Mouse (Mus musculus): ENCODE data around the gene Ehbp1.

The Ehbp1 gene

DNA sequence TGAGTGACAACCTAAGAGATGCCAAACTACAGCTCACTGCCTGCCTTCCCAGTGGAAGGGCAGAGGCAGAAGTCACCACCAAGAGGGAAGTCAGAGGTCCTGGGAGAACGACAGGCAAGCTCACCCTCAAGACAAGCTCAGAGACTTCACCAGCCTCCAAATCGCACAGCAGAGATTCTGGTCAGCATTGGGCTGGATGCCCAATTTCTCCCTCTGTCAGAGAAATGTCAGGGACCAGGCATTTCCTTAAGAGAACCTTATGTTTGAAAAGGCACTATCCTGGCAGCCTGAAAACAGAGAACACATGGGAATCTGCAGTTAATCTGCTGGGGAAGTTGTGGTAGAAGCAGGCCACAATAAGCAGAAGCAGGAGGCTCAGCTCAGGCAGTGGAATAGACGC is 151.5 kb downstream of the Ehbp1 start:
- no peak for DNase-seq

DNA sequence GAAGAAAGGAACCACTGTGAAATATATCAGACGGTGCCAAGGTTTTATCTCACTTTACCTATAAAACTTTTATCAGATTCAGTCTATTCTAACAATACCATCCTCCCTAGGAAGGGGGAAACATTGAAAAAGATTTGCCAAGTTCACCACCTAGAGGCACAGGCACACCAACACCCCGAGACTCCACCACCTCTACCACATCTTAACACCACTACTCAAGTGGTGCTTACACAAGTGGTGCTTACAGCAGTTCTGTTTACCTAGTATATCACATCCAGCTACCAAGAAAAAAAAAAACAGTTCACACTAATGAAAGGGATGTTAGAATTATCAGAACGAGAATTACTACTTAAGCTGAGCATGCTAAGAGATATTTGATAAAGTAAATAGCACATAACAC is 152.1 kb downstream of the Ehbp1 start:
- no peak for DNase-seq

DNA sequence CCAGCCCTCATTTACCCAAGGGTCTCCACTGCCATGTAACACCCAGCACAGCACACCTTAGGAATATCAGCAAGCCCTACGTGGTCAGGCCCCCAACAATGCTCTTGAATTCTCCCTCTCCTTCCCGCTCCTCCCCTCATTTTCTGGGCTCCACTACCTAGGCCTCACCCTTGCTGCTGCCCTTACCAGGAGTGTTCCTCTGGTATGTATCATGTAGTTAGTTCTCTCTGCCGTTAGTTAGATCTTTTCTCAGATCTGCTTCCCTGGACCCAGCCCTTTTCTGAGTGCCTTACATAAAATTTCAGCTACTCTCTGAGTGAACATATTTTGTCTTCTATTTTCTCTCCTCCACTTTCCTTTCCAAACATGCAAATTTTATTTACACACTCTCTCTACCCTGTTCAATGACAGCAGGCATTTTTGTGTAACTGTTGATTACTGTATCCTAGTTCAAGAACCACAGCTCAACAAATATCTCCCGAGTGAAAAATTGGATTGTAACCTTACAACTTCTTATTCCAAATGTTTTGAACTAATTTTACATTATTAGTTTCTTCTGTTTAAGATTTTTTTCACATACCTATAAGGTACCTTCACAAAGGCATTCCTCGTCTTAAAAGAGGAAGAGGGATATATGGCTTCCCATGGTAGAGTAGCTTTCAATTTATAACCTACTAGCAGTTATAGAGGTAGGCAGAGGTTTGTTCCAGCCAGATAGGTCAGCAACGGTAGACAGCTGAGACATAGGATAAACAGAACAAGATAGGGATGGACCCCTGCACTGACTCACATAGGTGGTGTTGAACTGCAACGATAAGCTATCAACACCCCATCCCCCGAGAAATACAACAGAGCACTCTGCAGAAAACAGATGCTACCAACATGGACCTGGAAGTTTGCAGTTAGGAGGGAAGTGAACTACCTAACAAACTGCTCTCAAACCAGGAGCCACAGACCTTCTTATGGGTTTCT is 160.3 kb downstream of the Ehbp1 start:
- DNase-seq: no peak

DNA sequence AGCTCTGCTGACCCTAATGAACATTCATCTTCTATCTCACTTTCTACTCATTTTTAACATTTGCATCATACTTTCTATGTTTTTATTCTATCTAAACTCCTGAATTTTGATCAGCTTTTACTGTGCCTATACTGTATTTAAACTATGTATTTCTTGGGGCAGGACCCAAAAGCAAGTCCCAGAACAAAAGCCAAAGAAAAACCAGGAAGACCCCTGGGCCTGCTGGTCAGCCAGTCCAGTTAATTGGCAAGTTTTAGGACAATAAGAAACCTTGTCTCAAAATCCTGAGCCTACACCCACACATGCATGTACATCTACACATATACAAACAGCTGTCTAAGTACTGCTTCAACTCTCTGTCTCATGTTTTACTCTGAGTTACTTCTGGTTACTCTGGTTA is 161.9 kb downstream of the Ehbp1 start:
- no peak for DNase-seq

DNA sequence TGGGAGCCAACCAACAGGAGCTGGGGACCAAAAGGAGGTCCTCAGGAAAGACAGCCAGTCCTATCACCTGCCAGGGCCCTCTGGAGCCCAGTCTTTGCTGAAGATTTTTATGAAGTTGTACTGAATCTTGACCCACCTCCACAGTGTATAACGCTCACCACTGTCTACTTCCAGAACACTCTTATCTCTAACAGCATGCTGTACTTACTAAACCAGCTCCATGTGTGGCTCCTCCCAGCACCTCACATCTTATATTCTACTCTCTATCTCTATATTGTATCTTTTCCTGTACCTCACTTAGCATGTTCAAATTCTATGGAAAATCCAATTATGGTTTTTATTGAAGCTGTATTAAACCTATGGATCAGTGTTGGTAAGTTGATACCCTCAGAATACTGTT is 163.5 kb downstream of the Ehbp1 start:
- no peak for DNase-seq

DNA sequence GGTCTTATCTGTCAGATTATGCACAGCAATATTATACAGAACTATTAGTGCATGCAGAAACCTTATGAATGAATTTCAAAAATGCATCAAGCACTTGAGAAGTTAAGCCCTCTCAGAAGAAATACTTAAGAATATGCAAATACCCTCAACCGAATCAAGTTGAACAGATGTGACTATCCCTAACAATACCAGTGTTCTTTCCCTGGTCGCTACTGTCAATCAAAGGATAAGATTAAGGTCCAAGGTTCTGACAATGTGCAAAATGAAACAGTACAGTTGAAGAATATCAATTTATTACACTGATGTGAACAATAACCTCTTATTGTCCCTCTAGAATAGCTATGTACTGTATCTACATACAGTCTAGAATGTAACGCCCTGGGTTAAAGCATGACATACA is 167.8 kb downstream of the Ehbp1 start:
- DNase-seq: no peak

DNA sequence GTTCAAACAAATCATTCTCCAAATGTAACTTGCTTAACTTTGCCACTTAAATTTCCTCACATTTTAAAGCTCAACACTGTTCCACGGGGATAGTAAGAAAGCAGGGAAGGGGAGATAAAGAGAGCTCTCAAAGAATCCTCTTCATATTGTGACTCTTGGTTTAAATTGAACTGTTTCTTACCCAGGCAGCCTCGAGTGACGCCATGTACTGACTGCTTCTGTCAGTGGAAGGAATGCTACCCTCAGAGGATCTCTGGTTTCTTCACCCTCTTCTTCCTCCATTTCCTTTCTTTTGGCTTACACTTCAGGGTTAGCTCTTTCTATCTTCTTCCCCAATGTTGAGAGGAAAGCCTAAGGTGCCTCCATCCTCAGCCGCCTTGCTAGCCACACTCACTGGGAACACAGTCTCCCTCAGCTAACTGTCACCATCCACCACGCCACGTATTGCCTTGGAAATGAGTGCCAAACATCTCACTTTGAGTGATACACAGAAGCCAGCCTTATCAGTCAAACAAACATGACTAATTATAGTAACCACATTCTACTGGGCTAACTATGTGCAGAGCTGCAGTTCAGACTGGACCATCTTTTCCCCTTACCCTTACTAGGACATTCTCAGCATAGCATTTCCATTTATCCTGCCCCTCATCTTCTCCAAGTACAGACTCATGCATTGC is 171.0 kb downstream of the Ehbp1 start:
- no peak for DNase-seq

DNA sequence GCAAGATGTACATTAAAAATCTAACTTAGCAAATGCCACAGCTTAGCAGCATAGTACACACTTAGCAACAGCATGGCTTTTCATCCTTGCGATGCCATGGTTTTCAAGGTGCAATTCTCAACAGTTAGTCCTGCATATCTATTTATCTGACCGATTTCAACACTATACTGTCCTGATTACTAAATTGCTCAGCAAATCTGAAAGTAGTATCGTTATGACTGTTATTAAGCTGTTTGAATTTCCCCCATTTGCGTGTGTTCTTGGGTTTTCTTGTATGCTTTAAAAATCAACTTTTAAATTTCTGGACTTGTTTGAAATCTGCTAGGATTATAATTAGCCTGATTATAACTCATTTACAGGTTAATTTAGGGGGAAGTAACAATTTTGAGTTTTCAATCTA is 184.2 kb downstream of the Ehbp1 start:
- no peak for DNase-seq

DNA sequence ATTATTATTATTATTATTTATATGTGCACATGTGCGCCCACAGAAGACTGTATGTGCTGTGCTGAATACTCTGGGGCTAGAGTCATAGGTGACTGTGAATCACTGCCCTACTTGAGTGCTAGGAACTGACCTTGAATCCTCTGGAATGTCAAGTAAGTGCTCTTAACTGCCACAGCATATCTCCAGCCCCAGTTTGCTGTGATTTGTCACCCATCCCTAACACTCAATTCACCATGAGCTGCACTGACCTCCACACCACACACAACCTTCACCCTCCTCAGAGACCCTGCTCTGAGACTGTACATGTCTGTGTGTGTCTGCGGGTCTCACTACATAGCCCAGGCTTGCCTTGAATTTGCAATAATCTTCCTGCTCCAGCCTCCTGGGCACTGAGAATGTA is 185.9 kb downstream of the Ehbp1 start:
- DNase-seq: no peak

DNA sequence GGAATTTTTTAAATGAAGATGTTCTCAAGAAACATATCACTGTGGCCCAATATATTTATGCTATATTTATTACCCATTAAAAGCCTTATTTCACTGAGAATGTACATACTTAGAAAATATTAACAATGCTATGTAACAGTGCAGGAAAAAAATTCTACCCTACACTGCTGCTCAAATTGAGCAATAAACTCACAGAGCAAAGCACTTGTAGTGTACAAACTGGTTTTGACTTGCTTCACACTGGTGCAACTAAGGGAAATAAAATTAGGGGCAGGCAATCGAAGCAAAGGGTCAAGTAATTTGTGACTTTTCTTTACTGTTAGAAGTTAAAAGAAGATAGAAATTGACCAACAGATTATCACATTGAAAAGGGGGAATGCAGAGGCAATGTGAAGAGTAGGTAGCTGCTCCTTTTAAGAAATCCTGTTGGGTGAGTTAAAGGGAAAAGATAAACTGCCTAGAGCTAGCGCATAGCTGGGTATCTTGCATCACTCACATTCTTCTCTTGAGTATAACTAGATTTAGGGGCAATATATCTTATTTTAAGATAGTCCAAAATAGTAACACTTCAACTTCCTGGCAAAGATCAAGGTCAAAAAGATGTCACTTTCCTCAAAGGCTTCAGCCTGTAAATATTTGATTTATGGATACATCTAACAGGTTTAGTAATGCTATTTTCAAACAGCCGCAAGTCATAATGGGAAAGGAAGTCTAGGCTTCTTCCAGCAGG is 186.6 kb downstream of the Ehbp1 start:
- DNase-seq: no peak

DNA sequence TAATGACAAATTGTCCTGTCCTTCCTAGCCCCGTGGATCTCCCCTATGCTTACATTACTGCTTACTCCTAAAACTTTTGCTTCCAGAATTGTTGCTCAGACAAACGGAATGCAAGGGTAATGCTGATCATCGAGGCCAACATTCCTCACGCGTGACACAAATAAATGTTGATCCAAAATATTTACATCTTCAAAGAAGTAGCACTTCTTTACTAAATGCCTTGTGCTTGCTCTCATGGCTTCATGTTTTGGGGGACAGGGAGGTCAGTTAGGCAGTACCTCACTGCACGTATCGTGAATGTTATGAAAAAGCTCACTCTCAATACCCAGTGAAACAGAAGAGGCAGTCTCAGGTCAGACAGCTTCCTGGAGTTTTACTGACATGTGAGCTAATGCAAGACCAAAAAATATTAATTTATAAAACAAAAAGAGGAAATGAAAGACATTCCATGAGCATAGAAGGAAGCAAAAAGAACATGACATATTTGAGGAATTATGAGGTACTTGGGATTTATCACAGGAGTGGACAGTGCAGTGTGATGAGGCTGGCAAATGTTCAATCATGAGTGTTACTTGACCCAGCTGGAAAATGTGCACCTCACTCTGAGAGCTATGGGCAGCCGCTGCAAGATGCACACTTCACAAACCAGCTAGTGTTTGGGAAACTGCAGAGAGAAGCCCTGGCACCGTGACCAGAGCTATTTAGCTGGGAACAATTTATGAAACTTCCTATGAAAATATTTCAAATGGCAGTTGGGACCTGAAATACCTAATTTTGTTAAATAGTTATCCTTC is 187.4 kb downstream of the Ehbp1 start:
- DNase-seq: no peak

DNA sequence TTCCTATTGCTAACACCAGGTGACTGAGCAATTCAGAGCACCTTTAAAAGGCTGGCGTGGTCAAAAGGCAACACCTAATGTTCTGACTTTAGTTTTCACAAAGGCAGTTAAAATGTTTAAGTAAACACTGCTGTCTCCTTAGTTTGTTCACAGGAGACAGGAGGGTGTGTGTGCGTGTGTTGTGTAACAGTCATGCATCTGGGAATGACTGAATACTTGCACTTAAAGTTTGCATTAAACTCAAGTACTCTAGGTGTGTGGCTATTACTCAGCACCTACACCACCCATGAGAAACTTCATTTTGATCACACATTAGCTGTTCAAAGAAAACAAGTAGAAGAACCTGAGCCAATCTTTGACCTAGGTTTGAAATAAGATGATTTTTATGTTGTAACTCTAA is 201.4 kb downstream of the Ehbp1 start:
- DNase-seq: no peak

DNA sequence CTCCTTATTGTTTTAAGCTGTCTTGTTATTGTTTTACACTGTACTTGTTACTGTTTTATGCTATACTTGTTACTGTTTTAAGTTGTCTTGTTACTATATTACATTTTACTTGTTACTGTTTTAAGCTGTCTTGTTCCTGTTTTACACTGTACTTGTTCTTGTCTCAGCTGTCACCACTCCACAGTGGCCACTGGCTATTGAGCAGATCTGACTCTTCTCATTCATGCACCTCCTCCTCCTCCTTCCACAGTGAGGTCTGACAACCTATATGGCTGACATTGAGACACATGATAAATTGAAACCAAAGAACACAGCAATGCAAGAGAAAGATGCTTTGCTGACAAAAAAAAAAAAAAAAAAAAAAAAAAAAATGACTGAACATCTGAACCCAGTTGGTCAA is 203.6 kb downstream of the Ehbp1 start:
- no peak for DNase-seq

DNA sequence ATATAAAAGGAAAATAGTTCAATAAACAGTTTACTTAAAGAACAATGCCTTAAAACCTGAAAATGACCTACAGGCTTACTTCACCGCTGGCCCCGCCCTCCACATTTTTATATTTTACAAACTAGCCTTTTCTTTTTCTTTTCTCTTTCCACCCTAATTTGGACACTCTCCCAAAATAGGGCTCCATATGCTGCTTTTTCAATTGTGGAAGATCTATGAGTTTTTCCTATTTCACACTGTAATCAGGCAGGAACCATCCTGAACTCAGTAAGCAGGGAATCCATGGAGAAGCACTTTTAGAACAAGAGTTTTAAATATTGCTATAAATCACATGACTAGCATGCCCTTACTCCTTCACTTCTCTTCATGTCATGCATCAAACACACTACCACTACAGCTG is 216.9 kb downstream of the Ehbp1 start:
- no peak for DNase-seq

DNA sequence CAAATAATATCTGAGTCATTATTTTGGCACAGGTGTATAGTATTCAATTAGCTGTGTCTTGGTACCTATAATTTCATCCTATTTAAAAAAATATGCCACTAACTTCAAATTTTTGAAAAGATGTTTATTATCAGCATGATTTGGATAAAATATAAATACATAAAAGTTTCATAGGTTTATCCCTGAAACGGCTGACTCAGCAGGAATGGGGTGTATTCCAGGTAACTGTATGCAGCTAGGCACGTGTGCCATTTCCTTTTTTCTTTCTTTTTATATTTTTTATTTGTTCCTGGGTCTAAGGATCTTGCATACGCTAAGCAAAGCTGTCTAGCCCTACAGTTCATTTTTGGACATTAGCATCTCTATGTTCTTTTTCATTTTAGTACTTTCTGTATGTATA is 223.2 kb downstream of the Ehbp1 start:
- no peak for DNase-seq

DNA sequence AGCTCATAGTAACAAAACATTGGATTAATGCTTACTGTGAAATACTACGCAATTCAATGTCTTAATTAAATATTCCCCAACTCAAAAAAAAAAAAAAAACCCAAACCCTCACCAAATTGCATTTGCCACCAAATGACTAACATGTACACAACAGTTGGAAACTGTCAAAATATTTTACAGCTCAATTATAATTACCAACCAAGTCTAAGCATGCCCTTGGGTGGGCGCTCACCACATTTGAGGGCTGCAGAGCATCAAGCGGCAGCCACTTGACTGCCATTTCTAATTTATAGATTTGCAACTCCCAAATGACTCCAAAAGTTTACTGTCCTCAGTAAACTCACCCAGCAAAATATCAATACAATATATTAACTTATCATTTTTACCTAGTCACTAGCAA is 229.9 kb downstream of the Ehbp1 start:
- DNase-seq: no peak

DNA sequence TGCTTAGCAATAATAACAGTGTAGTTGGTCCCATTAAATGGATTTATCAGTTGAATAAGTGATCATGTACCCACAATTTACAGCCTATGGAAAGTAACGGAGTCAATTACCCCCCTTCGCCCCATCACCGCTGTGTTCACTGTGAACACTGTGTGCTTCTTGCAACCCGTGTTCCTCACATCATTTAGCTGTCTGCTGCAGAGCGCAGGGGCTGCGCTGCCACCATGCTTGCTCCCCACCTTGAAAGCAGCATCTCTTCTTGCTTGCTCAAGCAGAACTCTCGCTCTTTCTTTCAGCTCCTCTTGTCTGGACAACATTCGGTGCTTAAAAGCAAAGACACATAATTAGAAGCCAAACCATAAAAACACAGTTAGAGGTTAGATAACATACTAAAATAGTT is 252.7 kb downstream of the Ehbp1 start:
- no peak for DNase-seq

DNA sequence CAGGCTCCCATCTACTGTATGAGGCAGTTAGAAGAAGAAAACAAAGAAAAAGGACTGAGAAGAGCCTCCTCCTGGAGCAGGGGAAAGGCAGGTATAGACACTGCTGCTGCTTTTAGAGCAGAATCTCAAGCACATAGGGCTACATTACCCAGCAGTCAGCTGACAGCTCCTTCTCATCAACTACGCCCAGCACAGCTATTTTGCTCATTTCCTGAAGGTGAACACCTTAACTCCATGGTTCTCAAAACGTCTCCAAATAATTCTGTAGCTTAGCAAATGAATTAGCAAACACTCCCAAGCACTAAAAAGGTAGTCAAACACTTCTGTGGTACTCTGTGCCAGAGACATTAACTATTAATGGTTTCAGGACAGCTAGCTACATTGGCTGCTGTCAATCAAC is 278.7 kb downstream of the Ehbp1 start:
- DNase-seq: no peak

DNA sequence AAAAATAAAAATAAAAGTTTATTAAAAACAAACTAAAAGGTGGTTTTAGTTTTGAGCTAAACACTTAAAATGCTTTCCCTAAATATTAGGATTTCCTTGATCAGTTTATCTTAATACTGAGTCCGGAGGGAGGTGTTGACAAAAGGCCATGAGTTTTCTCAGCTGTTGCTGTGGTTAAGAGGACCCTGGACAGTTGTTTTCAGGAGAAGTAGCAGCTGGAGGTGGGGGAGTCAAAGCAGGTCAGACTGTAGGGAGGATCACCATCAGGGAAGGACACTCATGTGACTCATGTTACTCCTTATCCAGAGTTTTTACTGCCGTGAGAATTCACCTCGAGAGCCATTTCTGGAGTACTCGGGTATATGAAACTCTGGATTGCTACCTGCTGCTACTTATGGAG is 280.4 kb downstream of the Ehbp1 start:
- DNase-seq: no peak

DNA sequence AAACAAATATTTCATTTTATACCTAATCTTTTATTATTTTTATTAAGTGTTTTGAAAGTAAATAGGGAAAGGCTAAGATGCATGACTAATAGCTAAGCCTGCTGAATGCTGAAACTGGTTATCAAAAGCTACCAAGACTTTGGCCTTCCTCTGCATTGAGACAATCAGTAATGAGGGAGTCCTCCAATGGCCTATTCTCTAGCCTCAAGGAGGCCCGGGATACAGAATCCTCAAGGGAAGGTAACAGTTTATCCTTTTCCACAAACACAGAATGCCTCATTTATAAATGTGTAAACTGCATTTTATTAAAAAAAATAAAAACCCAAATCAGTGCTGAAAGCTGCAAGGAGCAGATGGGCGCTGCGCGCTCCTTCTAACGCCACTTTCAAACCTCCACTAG is 284.6 kb downstream of the Ehbp1 start:
- no peak for DNase-seq

DNA sequence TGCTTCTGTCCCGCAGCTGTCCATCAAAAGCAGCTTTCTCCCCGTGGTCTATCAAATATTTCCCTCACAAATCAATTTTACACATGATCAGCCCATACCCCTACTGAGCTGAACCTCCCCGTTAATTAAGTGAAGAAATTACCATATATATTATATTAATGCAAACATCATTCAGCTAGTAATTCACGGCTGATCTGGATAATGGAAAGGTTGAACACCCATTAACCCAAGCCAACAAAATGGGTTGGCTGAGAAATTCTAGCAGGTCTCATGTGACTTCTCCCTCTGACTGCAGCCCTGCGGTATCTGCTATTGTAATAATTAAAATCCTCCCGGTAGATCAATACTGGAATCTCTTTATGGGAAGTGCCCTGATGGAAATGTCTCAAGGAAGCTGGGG is 286.2 kb downstream of the Ehbp1 start:
- no peak for DNase-seq

DNA sequence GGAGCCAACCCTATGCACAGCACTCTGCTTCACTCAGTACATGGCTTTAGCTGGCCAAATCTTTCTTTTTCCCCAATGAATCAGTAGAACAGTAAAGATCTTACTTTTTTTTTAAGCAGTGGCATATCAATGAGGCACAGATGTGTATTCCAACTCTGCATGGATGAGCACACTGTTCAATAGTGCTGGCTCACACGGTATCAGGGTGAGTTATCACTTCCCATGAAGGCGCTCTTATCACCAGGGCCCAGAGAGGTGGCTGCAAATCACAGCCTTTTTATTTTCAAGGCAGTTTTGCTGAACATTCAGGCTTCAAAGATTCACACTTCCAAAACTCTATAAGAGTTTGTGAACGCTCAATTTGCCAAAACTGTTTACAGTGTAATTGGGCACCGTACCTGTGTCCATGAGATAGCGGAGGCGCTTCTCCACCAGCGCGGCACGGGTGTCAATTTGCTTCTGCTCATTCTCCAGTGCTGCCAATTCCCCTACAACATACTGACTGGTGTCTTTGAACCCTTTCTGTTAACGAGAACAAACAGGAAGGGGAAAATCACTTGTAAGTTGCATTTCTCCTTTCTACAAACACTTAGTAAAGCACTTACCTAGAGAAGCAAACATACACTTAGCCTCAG is 288.9 kb downstream of the Ehbp1 start:
- DNase-seq: no peak

Data from thymus, postnatal 25 days (tissue).